Mouse (Mus musculus): Measurements from ENCODE around the gene Gm19668. TPM values are rescaled to one million over a fixed set of nuclear protein-coding genes. Genes with fewer than 3 reads are reported as not detected.

The Gm19668 gene
- polyA plus RNA-seq (2012; rRNA removed) (not detected in 2 replicates), polyA plus RNA-seq (2014; fragmentation: Nextera tagmentation; extraction: Ambion mirVana) (not detected in 2 replicates)

GRCm38 (mm10) chr10:77798921-77799508 lies at the start of gene Gm19668:
Gm19668 (minus strand) TSS chr10:77799133.
- Histone ChIP-seq H3K4me1 (ENCODE audit: control insufficient read depth, insufficient read depth, low read length) (peaks cover 6% of the 10 kb centered on the region; the same call in 1 of the 2 replicates), H3K27ac (replicated peaks; ENCODE audit: low read depth, low read length) (no peak within 1 kb of the TSS), H3K4me3 (replicated peaks; ENCODE audit: low read length) (no peak within 1 kb of the TSS), H3K9me3 (ENCODE audit: control insufficient read depth, low read length) (no peaks in the 10 kb centered on the region), H3K27me3 (ENCODE audit: control insufficient read depth, insufficient read depth, low read length) (no peaks in the 10 kb centered on the region), H3K4me2 (replicated peaks; ENCODE audit: low read depth, low read length, severe bottlenecking) (no peak within 1 kb of the TSS), H3K9ac (ENCODE audit: low read depth, low read length, severe bottlenecking) (no peak within 1 kb of the TSS), H3K36me3 (ENCODE audit: control insufficient read depth, insufficient read depth, low read length) (no peaks in the 10 kb centered on the region)
- ATAC-seq (ENCODE audit: low FRiP score, low read depth) (peak; percentile 73), DNase-seq (ENCODE audit: low spot score) (no peak)
- no peak for TF ChIP-seq POLR2A (IDR thresholded peaks at IDR 0.05; ENCODE audit: borderline replicate concordance, extremely low read depth, insufficient read depth, insufficient read length)
- WGBS, result 39% methylated on average over 8 of the region's 8 CpGs

- Histone ChIP-seq H3K4me1 (ENCODE audit: control insufficient read depth, insufficient read depth, low read length) (no peaks in the 10 kb centered on the region), H3K4me2 (replicated peaks; ENCODE audit: low read depth, low read length, severe bottlenecking) (no peak overlapping the region), H3K27me3 (ENCODE audit: control insufficient read depth, insufficient read depth, low read length) (no peaks in the 10 kb centered on the region), H3K27ac (replicated peaks; ENCODE audit: low read depth, low read length) (no peak overlapping the region), H3K9me3 (ENCODE audit: control insufficient read depth, low read length) (peaks cover 10% of the 10 kb centered on the region; the same call in 1 of the 2 replicates), H3K4me3 (replicated peaks; ENCODE audit: low read length) (no peak overlapping the region), H3K36me3 (ENCODE audit: control insufficient read depth, insufficient read depth, low read length) (no peaks in the 10 kb centered on the region), H3K9ac (ENCODE audit: low read depth, low read length, severe bottlenecking) (no peak overlapping the region)
- DNase-seq (ENCODE audit: low spot score) (no peak), ATAC-seq (ENCODE audit: low FRiP score, low read depth) (no peak)
- 78% methylated on average over 2 of the region's 2 CpGs for WGBS
- TF ChIP-seq POLR2A (IDR thresholded peaks at IDR 0.05; ENCODE audit: borderline replicate concordance, extremely low read depth, insufficient read depth, insufficient read length), result no peak
These were observed 48.6 kb upstream of the Gm19668 start for GRCm38 (mm10) chr10:77847538-77847937.

- no peaks in the 10 kb centered on the region for H3K4me1 ChIP-seq (ENCODE audit: control insufficient read depth, insufficient read depth, low read length)
- no peak for DNase-seq (ENCODE audit: low spot score)
- no peak overlapping the region for H3K4me3 ChIP-seq (replicated peaks; ENCODE audit: low read length)
- H3K27me3 ChIP-seq (ENCODE audit: control insufficient read depth, insufficient read depth, low read length), result no peaks in the 10 kb centered on the region
- H3K9me3 ChIP-seq (ENCODE audit: control insufficient read depth, low read length), result peaks cover 10% of the 10 kb centered on the region; the same call in 1 of the 2 replicates
- TF ChIP-seq POLR2A (IDR thresholded peaks at IDR 0.05; ENCODE audit: borderline replicate concordance, extremely low read depth, insufficient read depth, insufficient read length), result no peak
- no peak overlapping the region for H3K9ac ChIP-seq (ENCODE audit: low read depth, low read length, severe bottlenecking)
- no peaks in the 10 kb centered on the region for H3K36me3 ChIP-seq (ENCODE audit: control insufficient read depth, insufficient read depth, low read length)
- no peak overlapping the region for H3K4me2 ChIP-seq (replicated peaks; ENCODE audit: low read depth, low read length, severe bottlenecking)
- ATAC-seq (ENCODE audit: low FRiP score, low read depth), result no peak
- H3K27ac ChIP-seq (replicated peaks; ENCODE audit: low read depth, low read length), result no peak overlapping the region
- 24% methylated on average over 2 of the region's 2 CpGs for WGBS
These were observed 48.0 kb upstream of the Gm19668 start for GRCm38 (mm10) chr10:77846961-77847360.

GRCm38 (mm10) chr10:77846503-77846902 lies 47.6 kb upstream of the Gm19668 start, which contains the start of gene Gm36176:
Gm36176 (plus strand) TSS chr10:77846803.
- 64% methylated on average over 3 of the region's 3 CpGs for WGBS
- TF ChIP-seq POLR2A (IDR thresholded peaks at IDR 0.05; ENCODE audit: borderline replicate concordance, extremely low read depth, insufficient read depth, insufficient read length), result no peak
- no peaks in the 10 kb centered on the region for H3K27me3 ChIP-seq (ENCODE audit: control insufficient read depth, insufficient read depth, low read length)
- H3K9ac ChIP-seq (ENCODE audit: low read depth, low read length, severe bottlenecking), result no peak within 1 kb of the TSS
- H3K27ac ChIP-seq (replicated peaks; ENCODE audit: low read depth, low read length), result no peak within 1 kb of the TSS
- H3K4me1 ChIP-seq (ENCODE audit: control insufficient read depth, insufficient read depth, low read length), result no peaks in the 10 kb centered on the region
- H3K4me3 ChIP-seq (replicated peaks; ENCODE audit: low read length), result no peak within 1 kb of the TSS
- DNase-seq (ENCODE audit: low spot score) (no peak), ATAC-seq (ENCODE audit: low FRiP score, low read depth) (no peak)
- H3K36me3 ChIP-seq (ENCODE audit: control insufficient read depth, insufficient read depth, low read length), result no peaks in the 10 kb centered on the region
- no peak within 1 kb of the TSS for H3K4me2 ChIP-seq (replicated peaks; ENCODE audit: low read depth, low read length, severe bottlenecking)
- peaks cover 10% of the 10 kb centered on the region; the same call in 1 of the 2 replicates for H3K9me3 ChIP-seq (ENCODE audit: control insufficient read depth, low read length)

GRCm38 (mm10) chr10:77839006-77839405 lies 40.1 kb upstream of the Gm19668 start:
- Histone ChIP-seq H3K4me3 (replicated peaks; ENCODE audit: low read length) (no peak overlapping the region), H3K4me2 (replicated peaks; ENCODE audit: low read depth, low read length, severe bottlenecking) (no peak overlapping the region), H3K9ac (ENCODE audit: low read depth, low read length, severe bottlenecking) (no peak overlapping the region), H3K9me3 (ENCODE audit: control insufficient read depth, low read length) (peaks cover 8% of the 10 kb centered on the region; the same call in 1 of the 2 replicates), H3K27me3 (ENCODE audit: control insufficient read depth, insufficient read depth, low read length) (no peaks in the 10 kb centered on the region), H3K27ac (replicated peaks; ENCODE audit: low read depth, low read length) (no peak overlapping the region), H3K36me3 (ENCODE audit: control insufficient read depth, insufficient read depth, low read length) (no peaks in the 10 kb centered on the region), H3K4me1 (ENCODE audit: control insufficient read depth, insufficient read depth, low read length) (no peaks in the 10 kb centered on the region)
- no peak for TF ChIP-seq POLR2A (IDR thresholded peaks at IDR 0.05; ENCODE audit: borderline replicate concordance, extremely low read depth, insufficient read depth, insufficient read length)
- ATAC-seq (ENCODE audit: low FRiP score, low read depth), result no peak
- no peak for DNase-seq (ENCODE audit: low spot score)
- WGBS, result 69% methylated on average over 6 of the region's 6 CpGs

All from limb, embryonic 14.5 days (tissue).